In genomic region chr12:26364822-26365221, GRCm38 (mm10) we compare ENCODE assay signal across 16 mouse cellular contexts. TPM values are rescaled to one million over a fixed set of nuclear protein-coding genes. Genes with fewer than 3 reads are reported as not detected.
DNase-seq lines count a peak whose midpoint lies in the region; ATAC-seq and TF ChIP-seq lines count a peak whose summit lies in the region.
"Had no signal": no experiment of that assay in that cellular context is flagged by ENCODE, and none has a peak within 500 bp of the region (broad histone marks: within the 10 kb centered on the region; RNA-seq: fewer than 3 reads in every experiment).

No protein-coding gene starts in this region.

- TF ChIP-seq CTCF in kidney, adult 2 months (conservative IDR thresholded peaks at IDR 0.05; ENCODE audit: insufficient read depth, insufficient read length, low read depth, low read length): no peak

- TF ChIP-seq POLR2A in kidney, adult 2 months (IDR thresholded peaks at IDR 0.05; ENCODE audit: low read depth, low read length): no peak

- WGBS in kidney, embryonic 15.5 days: 72% methylated on average over 5 of the region's 5 CpGs
- WGBS in kidney, adult 2 months: 50% methylated on average over 5 of the region's 5 CpGs

- peaks cover 17% of the 10 kb centered on the region for H3K4me1 ChIP-seq in kidney, embryonic 15.5 days
- H3K4me1 ChIP-seq in kidney, adult 2 months (ENCODE audit: control insufficient read depth, insufficient read depth, low read length): peaks cover 2% of the 10 kb centered on the region; the same call in 1 of the 2 replicates
- H3K4me1 ChIP-seq: liver, embryonic 13.5 days had no signal

- no peak overlapping the region for H3K9ac ChIP-seq in kidney, embryonic 15.5 days
- H3K9ac ChIP-seq: forebrain, postnatal 0 days; liver, embryonic 13.5 days; midbrain, embryonic 15.5 days had no signal

- H3K4me3 ChIP-seq in kidney, embryonic 15.5 days (replicated peaks): no peak overlapping the region
- H3K4me3 ChIP-seq in kidney, adult 2 months (ENCODE audit: insufficient read depth, low read depth, low read length): no peak overlapping the region
- H3K4me3 ChIP-seq: heart, adult 2 months; liver, embryonic 13.5 days; midbrain, embryonic 15.5 days had no signal

- no peak; the same call in 1 of the 2 replicates for ATAC-seq in kidney, embryonic 15.5 days (replicated peaks; ENCODE audit: low FRiP score)
- no peak for ATAC-seq in granulocyte monocyte progenitor cell, adult 5-6 weeks (replicated peaks; ENCODE audit: poor library complexity, severe bottlenecking)
- ATAC-seq: forebrain, postnatal 0 days; intestine, postnatal 0 days; midbrain, embryonic 15.5 days had no signal

- H3K27ac ChIP-seq in kidney, embryonic 15.5 days: no peak overlapping the region
- H3K27ac ChIP-seq in kidney, adult 2 months (ENCODE audit: insufficient read depth, low read depth, low read length): no peak overlapping the region
- H3K27ac ChIP-seq: liver, embryonic 13.5 days; macrophage; midbrain, embryonic 15.5 days had no signal

- peak; percentile 36 for DNase-seq in kidney, adult 18-20 months
- peak; percentile 55 for DNase-seq in NIH3T3 (ENCODE audit: low read depth)
- DNase-seq in cerebellum, adult 11 months: peak; percentile 89
- DNase-seq in kidney, adult 2 months: peak; percentile 56
- DNase-seq in urinary bladder, adult 18-20 months (ENCODE audit: low spot score in 2 of 2): no peak
- no peak for DNase-seq in urinary bladder, adult 2 months (ENCODE audit: low spot score)
- DNase-seq: forebrain, postnatal 0 days; heart, adult 2 months; heart, postnatal 4 days; liver, embryonic 13.5 days had no signal

- no peaks in the 10 kb centered on the region for H3K27me3 ChIP-seq in kidney, embryonic 15.5 days
- H3K27me3 ChIP-seq in kidney, adult 2 months (replicated peaks; ENCODE audit: control insufficient read depth, insufficient read depth, low read length): no peaks in the 10 kb centered on the region
- H3K27me3 ChIP-seq: CH12.LX; liver, embryonic 13.5 days; midbrain, embryonic 15.5 days had no signal

- no peaks in the 10 kb centered on the region for H3K9me3 ChIP-seq in kidney, embryonic 15.5 days (replicated peaks)
- H3K9me3 ChIP-seq: liver, embryonic 13.5 days; midbrain, embryonic 15.5 days had no signal

- peaks cover 5% of the 10 kb centered on the region; the same call in 1 of the 2 replicates for H3K36me3 ChIP-seq in kidney, embryonic 15.5 days
- no peaks in the 10 kb centered on the region for H3K36me3 ChIP-seq in kidney, adult 2 months (ENCODE audit: control insufficient read depth, insufficient read depth, low read length)
- H3K36me3 ChIP-seq: liver, embryonic 13.5 days; midbrain, embryonic 15.5 days had no signal

- H3K4me2 ChIP-seq in kidney, embryonic 15.5 days: no peak overlapping the region
- H3K4me2 ChIP-seq: liver, embryonic 13.5 days; midbrain, embryonic 15.5 days had no signal

RNA-seq across cellular contexts. Expression of gene Rnf144a, which starts 50.2 kb away (rescaled TPM):
- polyA plus RNA-seq in kidney, embryonic 15.5 days (2015; fragmentation: Nextera tagmentation; extraction: Ambion mirVana): 35.6 and 36.1 TPM in 2 replicates
- 12.6 and 12.7 TPM in 2 replicates for polyA plus RNA-seq in kidney, adult 2 months (2012; rRNA removed)
- 3.4 and 5.5 TPM in 2 replicates for polyA plus RNA-seq in urinary bladder, adult 2 months (2012; rRNA removed)
- 26.1 and 33.5 TPM in 2 replicates for total RNA-seq in granulocyte monocyte progenitor cell, adult 5-6 weeks (2014; fragmentation: Nextera tagmentation)
- total RNA-seq in granulocyte monocyte progenitor cell, adult 5-6 weeks (2017): 13.5 and 13.6 TPM in 2 replicates

Comparison
In these comparisons a context has a peak if more than half of its experiments do, and no peak if none do; other contexts are left out.
1. DNase-seq: peak in kidney, adult 18-20 months (single experiment), NIH3T3 (single experiment), cerebellum, adult 11 months (single experiment) and kidney, adult 2 months (single experiment); none in urinary bladder, adult 18-20 months (0 of 2) and urinary bladder, adult 2 months (single experiment).